8 mouse cellular contexts compared by ENCODE assay signal in genomic region chr9:79875522-79876131, GRCm38 (mm10).
DNase-seq lines count a peak whose midpoint lies in the region; ATAC-seq and TF ChIP-seq lines count a peak whose summit lies in the region.

No protein-coding gene starts in this region.

- H3K9me3 ChIP-seq in hindbrain, embryonic 14.5 days (ENCODE audit: control insufficient read depth, low read length) = no peaks in the 10 kb centered on the region

- no peak for TF ChIP-seq CTCF in testis, adult 2 months (IDR thresholded peaks at IDR 0.05; ENCODE audit: control insufficient read depth, insufficient read depth, insufficient replicate concordance, low read depth, low read length)

- WGBS in hindbrain, embryonic 14.5 days = 32% methylated on average over 20 of the region's 20 CpGs

- no peak overlapping the region for H3K27ac ChIP-seq in testis, adult 2 months (ENCODE audit: control insufficient read depth, insufficient read depth, low read depth, low read length)
- H3K27ac ChIP-seq in hindbrain, embryonic 14.5 days = peak overlapping the region; percentile 33; the same call in 1 of the 2 replicates

- no peaks in the 10 kb centered on the region for H3K36me3 ChIP-seq in testis, adult 2 months (ENCODE audit: control insufficient read depth, insufficient read depth, low read length)
- H3K36me3 ChIP-seq in hindbrain, embryonic 14.5 days (replicated peaks; ENCODE audit: control insufficient read depth, insufficient read depth) = no peaks in the 10 kb centered on the region

- peaks cover 5% of the 10 kb centered on the region for H3K4me1 ChIP-seq in testis, adult 2 months (ENCODE audit: control insufficient read depth, insufficient read depth, low read length)
- H3K4me1 ChIP-seq in hindbrain, embryonic 14.5 days (replicated peaks; ENCODE audit: control insufficient read depth, insufficient read depth, low read length) = peaks cover 14% of the 10 kb centered on the region; the same call in 1 of the 2 replicates

- peak overlapping the region; percentile 42; the same call in 1 of the 2 replicates for H3K9ac ChIP-seq in hindbrain, embryonic 14.5 days

- DNase-seq in testis, postnatal 14 days (ENCODE audit: low spot score) = no peak
- DNase-seq in gastrocnemius, adult 8-10 months (ENCODE audit: low spot score in 2 of 2) = peak; percentile 25 to 40
- peak; percentile 66 for DNase-seq in hindbrain, embryonic 14.5 days (ENCODE audit: low spot score)
- DNase-seq in lung, postnatal 25 days (ENCODE audit: low spot score) = peak; percentile 68
- no peak for DNase-seq in thymus, postnatal 14 days
- DNase-seq in thymus, postnatal 25 days = no peak
- DNase-seq in cerebellum, adult 11-12 months = no peak

- TF ChIP-seq POLR2A in testis, adult 2 months (IDR thresholded peaks at IDR 0.05; ENCODE audit: control insufficient read depth, low read depth, low read length) = no peak

- H3K4me2 ChIP-seq in hindbrain, embryonic 14.5 days (replicated peaks) = peak overlapping the region; percentile 38

- H3K4me3 ChIP-seq in testis, adult 2 months (ENCODE audit: control insufficient read depth, low read depth, low read length) = peak overlapping the region; percentile 55
- peak overlapping the region; percentile 9; the same call in 1 of the 2 replicates for H3K4me3 ChIP-seq in hindbrain, embryonic 14.5 days (replicated peaks; ENCODE audit: low read length)

- no peaks in the 10 kb centered on the region for H3K27me3 ChIP-seq in testis, adult 2 months (ENCODE audit: control insufficient read depth, insufficient read depth, low read length)
- H3K27me3 ChIP-seq in hindbrain, embryonic 14.5 days (ENCODE audit: control insufficient read depth, insufficient read depth, low read length) = no peaks in the 10 kb centered on the region

- ATAC-seq in hindbrain, embryonic 14.5 days (ENCODE audit: low FRiP score) = peak; percentile 63; the same call in 1 of the 2 replicates

Comparison
In these comparisons a context has a peak if more than half of its experiments do, and no peak if none do; other contexts are left out.
1. DNase-seq: peak in gastrocnemius, adult 8-10 months (2 of 2), hindbrain, embryonic 14.5 days (single experiment) and lung, postnatal 25 days (single experiment); none in testis, postnatal 14 days (single experiment), thymus, postnatal 14 days (single experiment), thymus, postnatal 25 days (single experiment) and cerebellum, adult 11-12 months (single experiment).